Mouse (Mus musculus) 416B (cell line): ENCODE measurements at regions not wholly inside any gene's neighbourhood (a gene's known extent, or its start where the extent isn't known, plus 50 kb on each side); places are given as distances from the start of the nearest gene placed in this dataset.

Source experiments
- DNase-seq: peaks from one replicate; pipeline ENCODE4 v3.0.0; 2011; ENCODE audit warnings: low read depth

DNA sequence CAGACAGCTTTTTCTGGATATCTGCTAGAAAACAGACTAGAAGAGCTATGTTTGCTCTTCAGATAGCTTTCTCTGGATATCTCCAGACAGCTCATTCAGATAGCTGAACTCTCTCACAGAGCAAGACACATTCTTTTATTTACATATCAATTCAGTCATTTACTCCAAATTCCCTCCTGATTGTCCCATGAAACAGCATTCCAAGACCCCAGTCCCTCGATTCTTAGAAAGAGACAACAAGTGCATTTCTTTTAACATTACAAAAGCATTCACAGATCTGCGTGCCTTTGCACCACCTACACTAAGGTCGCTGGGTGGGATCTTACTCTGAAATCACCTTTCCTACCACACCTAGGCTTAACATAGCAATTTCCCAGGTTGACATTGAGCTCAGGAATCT is 1039.5 kb upstream of the Ddx18 start:
- no peak for DNase-seq

DNA sequence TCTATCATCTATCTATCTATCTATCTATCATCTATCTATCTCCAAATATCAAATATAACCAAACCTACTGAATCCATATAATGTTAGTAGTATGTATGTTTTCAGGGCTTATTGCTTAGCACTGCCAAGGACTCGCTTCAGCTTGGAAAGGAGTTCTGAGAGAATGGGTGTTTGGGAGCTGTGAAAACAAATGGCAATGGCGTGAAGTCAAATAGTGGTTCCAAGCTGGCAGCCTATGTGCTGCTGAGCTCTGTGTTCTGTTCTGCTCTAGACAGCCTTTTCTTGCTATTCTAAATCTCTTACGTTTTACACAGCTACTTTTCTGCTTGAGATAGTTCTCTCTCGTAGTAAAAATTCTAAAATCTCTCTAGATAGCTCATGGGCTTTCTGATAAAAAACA is 1008.2 kb upstream of the Ddx18 start:
- no peak for DNase-seq

DNA sequence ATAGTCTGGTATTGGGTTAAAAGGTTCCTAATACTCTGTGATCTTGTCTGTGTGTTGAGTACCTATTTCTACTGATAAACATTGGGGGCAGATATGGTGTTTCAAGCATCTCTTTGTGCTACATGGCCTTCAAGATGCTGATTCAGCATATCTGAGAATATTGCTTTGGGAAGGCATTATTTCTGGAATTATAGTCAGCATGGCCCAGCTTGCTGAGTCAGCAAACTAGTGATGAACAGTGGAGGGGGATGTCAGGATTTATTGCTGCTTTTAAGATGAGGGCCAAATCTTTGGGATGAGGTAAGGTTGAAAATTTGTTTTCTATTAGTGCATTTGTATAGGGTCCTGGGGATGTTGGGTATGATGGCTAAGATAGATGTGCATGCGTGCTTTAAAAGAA is 983.8 kb upstream of the Ddx18 start:
- no peak for DNase-seq

DNA sequence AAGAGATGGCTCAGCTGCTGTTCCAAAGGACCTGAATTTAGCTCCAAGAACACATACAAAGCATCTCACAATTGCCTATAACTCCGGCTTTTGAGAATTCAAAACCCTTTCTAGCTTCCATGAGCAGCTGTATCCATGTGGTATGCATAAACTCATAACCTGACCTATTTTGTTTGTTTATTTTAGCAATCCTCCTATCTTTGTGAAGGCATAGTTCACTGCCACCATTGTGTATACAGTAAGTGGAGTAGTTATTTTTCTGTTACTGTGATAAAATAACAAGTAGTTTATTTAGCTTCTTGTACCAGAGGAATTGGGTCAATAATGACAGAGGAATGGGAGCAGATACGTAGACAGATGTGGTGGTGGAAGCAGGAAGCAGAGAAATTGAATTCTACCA is 941.8 kb upstream of the Ddx18 start:
- no peak for DNase-seq

DNA sequence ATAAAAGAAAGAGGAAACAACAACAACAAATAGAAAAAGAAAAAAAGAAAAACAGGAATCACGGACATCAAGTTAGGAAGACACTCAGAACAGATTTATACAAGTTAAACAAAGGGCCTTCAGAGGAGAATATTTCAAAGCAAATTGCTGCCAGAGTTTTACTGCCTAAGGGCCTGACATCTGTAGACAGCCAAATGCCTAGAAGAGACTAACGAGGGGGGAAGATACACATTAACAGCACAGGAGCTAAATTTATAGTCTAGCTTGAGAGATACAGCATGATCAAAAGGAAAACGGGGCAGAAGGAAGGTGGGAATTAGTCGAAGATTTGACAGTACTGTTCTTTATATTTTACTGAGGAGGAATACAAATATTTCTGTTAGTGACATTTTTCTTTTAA is 933.9 kb upstream of the Ddx18 start:
- DNase-seq = no peak

DNA sequence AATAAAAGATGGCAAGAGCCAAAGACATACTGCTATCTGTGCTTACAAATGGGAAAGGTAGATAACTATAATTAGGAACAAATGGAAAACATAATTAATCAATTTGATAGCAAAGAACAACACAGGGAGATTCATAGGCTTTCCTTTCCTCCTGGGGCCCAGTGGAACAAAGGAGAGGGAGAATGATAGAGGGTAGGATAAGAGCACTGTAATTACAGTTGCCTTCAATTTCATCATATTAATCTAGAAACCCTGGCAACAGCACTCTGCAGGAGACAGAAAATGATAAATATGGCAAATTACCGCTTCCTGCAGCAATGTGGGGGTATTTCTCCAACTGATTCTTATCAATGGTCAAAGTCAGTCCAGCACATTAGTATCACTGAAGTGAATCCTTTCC is 910.2 kb upstream of the Ddx18 start:
- no peak for DNase-seq

DNA sequence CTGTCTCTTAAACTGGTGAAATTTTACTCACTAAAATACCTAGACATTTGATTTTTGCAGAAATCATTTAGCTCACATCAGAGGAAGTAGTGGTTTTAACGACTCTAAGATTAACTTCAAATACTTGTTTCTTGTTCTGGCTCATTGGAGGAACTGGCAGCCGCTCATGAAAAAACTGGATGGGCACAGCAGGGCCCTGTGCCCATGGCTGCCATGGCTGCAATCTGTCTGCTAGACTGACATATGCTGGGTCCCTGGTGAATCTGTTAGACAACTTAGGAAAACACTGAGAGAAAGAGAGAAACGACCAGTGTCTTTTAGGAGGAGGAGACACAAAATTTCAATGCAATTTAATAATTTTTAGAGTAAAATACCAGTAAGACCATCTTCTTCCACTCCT is 896.1 kb upstream of the Ddx18 start:
- no peak for DNase-seq

DNA sequence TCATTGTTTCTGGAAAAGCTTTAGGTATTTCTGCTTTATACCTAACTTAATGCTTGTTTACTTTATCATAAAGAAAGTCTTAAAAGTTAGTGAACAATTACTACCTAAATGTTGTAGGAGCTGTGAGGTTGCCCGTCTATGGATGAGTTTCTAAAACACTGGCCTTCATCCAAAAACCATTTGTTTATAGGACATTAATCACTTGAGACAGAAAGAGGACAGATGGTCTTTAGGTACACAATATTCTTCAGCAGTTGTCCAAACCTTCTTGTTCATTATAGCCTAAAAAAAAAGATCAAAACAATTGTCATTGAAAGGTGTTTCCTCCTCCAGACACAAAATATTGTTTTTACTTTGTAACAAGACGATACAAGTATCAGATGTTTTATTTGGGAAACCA is 891.3 kb upstream of the Ddx18 start:
- DNase-seq = no peak

DNA sequence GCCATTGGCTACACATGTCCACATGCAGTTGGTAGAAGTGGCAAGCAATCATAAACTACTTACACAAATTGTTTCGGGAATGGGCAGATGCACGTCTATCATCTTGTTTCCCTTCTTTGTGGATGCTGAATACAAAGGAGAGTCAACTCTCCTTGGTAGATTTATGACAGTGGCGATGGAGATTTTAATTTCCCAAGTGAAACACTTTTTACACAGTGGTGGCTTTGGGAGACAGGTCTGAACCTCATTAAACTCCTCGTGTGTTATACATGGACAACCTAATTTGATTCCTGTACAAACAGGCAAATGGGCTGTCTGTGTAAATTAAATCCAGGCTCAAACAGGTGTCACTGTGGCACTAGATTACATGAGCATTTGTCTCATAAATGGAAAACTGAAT is 887.1 kb upstream of the Ddx18 start:
- DNase-seq = no peak

DNA sequence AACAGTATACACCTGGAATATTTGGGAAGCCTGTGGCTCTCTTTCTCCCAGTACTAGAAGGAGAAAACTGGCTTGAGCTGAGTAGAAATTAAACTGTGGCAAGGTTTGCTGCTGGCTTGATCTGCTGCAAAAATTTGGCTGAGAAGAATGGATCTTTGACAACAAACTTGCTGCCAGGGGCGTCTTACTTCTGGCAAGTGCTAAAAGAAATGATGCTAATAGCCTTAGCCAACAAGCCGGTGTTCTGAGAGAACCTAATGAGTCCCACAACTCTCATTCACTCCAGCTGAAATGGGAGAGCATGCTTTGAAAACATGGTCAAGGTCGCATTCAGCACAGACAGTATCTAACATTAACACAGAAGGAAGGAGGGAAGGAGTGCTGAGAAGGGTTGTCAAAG is 885.8 kb upstream of the Ddx18 start:
- DNase-seq = no peak

DNA sequence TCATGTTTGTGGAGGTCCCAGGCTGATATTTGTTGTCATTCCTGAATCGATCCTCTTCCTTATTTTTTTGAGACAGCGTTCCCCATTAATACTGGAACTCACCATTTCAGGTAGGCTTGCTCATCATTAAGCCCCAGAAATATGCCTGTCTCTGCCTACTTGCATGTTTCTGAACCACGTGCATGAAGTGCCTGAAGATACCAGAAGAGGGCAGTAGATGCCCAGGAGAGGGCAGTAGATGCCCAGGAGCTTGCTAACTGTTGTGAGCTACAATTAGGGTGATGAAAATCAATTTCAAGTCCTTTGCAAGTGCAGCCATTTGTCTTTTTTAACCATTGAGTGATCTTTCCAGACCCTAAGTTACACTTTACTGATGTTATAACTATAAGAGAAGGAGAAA is 871.6 kb upstream of the Ddx18 start:
- DNase-seq = peak; percentile 64

DNA sequence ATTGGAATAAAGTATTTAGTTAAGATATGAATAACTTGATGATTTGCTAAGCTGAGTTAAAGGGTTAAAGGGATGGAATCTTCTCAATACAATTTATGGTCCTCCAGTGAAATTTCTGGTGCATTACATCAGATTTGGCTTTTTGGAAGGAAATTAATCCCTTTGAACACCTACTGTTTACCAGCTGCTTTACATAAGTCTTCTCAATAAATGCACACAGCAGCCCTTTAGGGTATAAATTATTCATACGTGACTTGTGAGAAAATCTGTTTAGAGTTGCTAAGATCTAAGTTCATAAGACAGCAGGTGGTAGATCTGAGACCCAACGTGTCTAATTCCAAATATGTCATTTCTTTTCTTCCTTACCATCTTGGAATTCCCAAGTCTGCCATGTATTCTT is 855.7 kb upstream of the Ddx18 start:
- no peak for DNase-seq

DNA sequence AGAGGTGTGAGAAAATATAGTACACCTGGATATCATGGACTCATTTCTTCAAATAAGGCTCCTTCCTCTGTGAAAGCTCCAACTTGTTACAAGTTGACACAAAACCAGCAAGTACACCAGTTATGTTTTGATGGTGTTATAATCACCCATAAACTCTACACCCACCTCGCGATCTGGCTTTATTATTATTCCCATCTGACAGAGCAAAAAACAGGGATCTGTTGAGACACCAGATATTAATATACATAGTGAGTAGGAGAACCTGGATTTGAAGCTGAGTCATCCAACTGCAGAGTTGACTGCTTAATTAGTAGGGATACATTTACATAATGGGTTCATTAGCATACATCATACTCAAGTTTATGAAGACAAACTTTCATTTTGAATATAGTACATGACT is 828.6 kb upstream of the Ddx18 start:
- no peak for DNase-seq

DNA sequence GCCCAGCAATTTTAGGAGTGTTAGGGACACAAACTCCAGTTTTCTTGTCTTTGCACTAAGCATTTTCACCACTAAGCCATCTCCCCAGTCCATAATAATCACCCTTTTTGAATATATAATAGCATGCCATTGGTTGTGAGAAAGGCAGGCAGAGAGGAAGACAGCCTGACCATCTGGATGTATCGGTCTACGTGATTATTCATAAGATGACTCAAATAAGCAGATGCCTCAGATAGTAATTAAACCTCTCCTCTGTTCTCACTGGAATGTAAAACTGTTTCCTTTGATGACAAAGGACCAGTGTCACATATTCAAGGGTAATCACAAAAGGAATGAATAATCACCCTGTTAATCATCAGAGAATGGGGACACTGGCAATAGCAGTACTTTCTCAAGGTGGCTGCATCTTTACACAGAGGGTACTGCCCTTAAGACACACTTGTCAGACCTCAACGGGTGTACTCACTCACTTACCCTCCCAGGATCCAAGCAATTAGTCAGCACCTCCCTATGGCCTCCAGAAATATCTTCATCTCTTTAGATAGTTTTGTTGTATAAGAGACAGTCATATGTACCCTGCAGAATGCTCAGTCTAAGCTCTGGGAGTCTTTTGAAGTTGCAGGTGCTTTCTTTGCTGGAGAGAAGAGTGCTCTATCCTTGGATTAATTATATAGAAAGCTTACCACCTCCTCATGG is 826.0 kb upstream of the Ddx18 start:
- no peak for DNase-seq

DNA sequence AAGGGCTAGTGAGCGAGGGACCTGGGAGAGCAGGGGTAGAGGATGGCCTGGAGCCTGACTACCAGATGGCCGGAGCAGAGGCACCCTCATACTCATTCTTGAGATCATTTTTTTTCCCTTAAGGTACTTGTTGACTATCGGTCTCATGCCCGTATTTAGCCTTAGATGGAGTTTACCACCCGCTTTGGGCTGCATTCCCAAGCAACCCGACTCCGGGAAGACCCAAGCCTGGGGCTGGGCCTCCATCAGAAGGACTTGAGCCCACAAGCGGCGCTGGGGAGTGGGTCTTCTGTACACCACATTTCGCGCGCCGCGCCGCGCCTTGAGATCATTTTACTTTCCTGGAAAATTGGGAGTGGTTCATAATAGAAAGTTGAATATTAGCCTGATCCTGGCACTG is 789.2 kb upstream of the Ddx18 start:
- DNase-seq = peak; percentile 99

DNA sequence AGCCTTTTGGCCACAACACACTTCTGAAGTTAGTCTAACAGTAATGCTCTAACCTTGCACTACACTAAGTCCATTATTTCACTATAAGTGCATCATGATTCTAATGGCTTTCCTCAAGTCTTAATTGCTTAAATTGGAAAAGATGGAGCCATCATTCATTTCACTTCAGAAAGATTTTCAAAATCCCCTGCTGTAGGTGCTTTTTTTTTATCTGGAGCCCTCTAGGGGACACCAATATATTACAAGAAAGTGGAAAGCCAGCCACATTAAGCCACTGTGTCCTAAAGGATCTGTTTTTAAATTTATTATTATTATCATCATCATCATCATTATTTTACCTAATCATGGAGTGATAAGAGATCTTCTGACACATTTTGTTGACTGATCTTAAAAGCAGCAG is 783.7 kb upstream of the Ddx18 start:
- DNase-seq = no peak

DNA sequence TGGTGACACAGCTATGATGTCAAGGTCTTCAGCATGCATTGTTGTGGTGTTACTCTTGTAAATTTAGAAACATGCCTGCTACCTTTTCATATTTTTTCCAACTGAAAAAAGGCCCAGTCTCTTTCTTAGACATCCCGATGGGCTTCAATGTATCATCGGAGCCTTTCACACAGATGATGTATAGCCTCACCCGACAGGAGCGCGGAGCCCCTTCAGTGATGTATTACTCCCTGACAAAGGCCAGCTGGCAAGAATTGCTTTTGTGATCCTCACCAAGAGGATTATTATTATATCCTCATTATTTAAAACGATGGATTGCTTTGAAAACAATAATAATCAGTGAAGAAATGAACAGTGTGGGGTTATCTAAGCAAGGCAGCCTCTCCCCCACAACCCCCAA is 765.5 kb upstream of the Ddx18 start:
- DNase-seq = no peak

DNA sequence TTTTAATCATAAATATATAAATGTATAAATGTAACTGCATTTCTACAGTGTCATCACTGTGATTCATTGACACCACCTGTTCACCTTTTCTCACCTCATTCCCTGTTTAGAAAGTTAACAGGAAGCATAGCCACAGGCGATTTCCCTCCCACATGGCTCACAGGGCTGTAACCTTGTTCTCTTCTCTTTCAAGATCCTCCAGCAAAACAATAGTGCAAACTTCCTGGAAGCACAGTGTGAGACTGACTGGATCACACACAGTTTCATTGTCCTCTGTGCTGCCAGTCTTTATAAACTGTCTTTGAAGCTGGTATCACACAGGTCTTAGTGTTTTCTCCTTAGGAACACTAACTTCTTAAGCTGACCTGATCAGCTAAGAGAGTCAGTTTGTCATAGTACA is 760.5 kb upstream of the Ddx18 start:
- no peak for DNase-seq
